Mouse (Mus musculus) layer of hippocampus, adult 8-10 months (tissue): ENCODE measurements at regions not wholly inside any gene's neighbourhood (a gene's known extent, or its start where the extent isn't known, plus 50 kb on each side); places are given as distances from the start of the nearest gene placed in this dataset.
"Not testable (repeated sequence)": the region's sequence is repeated elsewhere in the genome, so short reads cannot be mapped to it uniquely, and the experiment has no call there.

Source experiments
- DNase-seq, 2 experiments: peaks; one replicate each; pipeline ENCODE4 v3.0.0; 2022; ENCODE audit warnings: low spot score in 2 of 2

- DNase-seq: no peak
Observed at GRCm38 (mm10) chr1:98665584-98665983, 244.7 kb downstream of the Slco6d1 start.

DNA sequence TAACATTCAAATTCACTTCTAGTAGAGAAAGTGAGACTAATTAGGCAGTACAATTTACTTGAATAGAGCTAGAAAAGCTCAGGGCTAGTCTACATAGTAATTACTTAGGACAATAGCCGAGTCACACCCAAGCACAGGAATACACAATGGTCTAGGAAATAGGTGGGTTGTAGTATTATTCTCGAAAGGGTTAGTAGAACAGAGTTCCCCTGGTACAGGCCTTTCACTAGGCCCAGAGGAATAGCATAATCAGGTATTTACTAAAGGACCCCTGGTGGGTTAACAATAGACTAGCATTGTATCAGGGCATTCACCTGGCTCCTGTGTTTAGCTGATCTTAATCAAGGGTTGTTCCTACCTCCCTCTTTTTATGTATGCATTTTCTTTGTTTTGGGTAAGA, 246.5 kb downstream of the Slco6d1 start:
- not testable (repeated sequence) for DNase-seq

DNA sequence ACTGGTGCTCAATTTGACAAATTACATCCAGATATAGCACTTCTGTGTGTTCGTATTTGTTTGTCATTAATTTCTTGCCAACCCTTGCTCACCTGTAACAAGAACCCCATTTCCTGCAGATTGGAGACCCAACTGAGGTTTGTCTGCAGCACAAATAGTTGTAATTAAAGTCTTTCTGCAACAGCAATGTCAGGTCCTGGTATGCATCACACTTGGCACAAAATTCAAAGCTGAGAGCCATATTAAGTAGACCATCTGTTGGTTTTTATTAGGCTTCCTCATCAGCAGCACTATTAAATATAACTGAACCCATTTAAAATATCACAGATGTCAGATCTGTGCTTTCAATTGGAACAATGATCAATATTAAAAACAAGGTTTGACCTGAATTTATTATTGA, 247.0 kb downstream of the Slco6d1 start:
- peak; percentile 4 for DNase-seq

- DNase-seq: no peak
Observed at GRCm38 (mm10) chr1:98668595-98668994, 247.7 kb downstream of the Slco6d1 start.

GRCm38 (mm10) chr1:98678686-98679085, 257.8 kb downstream of the Slco6d1 start:
- DNase-seq: peak; percentile 2 to 10

DNA sequence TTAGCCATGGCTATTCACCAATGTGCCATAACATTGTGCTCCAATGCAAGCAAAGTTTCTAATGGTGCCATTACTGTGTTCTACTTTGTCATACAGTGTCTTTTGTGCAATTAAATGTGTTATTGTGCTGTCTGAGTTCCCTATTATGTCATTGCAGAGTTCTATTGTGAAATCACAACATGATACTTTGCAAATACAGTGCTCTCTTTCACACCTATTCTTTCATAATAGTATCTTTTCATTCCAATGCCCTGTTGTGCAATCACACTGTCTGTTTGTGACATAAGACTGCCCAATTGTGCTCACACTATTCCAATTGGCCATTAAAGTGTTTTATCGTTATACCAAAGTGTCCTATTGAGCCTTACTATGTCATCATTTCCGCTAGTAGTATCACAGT, 292.9 kb downstream of the Slco6d1 start:
- DNase-seq: no peak

- DNase-seq: no peak
Observed at GRCm38 (mm10) chr1:98714307-98714706, 293.4 kb downstream of the Slco6d1 start.

DNA sequence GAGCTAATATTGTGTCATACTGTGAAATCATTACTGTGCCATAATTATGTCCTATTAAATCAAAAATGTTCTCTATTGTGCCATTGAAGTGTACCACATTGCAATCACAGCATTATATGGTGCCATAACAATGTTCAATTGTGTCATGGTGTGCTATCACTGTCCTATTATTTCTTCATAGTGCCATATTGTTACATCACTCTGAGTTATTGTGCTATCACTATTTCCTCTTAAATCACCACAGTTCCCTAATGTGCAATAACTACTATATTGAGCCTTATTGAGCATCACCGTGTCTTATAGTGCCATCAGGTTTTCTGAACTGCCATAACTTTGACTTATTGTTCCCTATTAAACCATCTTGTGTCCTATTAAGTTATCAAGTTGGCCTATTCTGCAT, 299.7 kb downstream of the Slco6d1 start:
- DNase-seq: no peak

DNA sequence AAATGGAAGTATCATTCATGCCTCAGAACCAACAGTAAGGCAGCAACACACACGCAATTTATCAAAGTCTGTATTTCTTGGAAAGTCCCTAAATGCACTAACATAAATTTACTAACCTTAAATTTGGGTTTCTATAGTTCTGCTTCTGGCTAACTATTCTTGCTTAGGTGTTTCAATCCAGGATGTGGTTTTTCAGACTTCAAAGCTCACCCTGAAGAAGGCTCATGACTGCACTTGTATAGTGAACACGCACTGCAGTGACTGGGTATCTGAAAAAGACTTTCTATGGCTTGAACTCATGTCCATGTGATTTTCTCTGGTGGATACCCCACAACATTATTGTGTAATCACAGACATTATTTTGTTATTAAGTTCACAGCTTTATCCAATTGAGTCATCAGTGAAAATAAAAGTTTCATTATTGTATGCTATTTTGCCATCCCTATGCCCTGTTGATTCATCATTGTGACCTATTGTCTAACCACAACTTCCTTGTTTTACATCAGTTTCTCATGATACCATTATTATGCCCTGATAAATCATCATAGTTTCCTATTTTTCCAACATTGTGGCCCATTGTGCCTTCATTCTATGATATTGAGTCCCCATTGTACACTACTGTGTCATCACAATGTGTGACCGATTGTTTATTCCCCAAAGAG, 306.6 kb downstream of the Slco6d1 start:
- DNase-seq: no peak

DNA sequence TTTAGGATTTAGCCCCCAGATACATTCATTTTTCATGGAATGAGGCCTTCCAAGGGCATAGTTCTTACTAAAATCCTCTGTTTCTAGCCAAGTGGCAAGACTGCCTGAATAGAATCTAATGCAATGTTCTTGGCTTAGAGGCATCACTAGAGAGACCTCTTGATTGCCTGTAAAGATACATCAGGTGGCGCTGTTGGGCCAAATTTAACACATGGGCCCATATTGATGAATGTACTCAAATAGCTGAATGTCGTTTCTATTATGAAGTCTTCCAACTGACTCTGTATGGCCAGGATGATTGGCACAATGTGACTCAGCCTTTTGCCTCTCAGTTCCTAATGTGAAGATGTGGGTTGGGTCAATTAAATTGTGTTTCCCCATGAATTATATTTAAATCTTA, 328.0 kb downstream of the Slco6d1 start:
- DNase-seq: peak; percentile 29 to 54

GRCm38 (mm10) chr1:98788528-98788927, 367.6 kb downstream of the Slco6d1 start:
- DNase-seq: no peak

DNA sequence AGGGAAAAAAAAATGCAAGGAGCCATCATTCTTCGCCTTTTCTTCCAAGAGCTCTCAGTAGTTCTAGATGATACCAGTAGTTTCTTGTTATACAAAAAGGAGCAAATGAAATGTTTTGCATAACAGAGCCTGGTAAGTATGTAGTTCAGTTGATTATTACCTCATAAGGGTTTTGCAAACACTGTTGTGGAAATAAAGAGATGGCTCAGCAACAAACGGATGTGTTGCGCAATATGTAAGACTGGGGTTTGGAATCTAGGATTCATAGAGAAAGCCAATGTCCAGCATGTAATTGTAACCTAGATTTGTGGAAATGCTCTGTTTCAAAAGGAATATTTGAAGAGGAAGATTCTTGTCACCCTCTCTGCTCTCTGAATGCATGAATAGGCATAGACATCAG, 372.4 kb downstream of the Slco6d1 start:
- DNase-seq: no peak

- no peak for DNase-seq
Observed at GRCm38 (mm10) chr1:98812543-98812942, 391.6 kb downstream of the Slco6d1 start.

- no peak for DNase-seq
Observed at GRCm38 (mm10) chr1:98813990-98814389, 393.1 kb downstream of the Slco6d1 start.

- DNase-seq: no peak
Observed at GRCm38 (mm10) chr1:98818076-98818475, 397.2 kb downstream of the Slco6d1 start.

- DNase-seq: no peak
Observed at GRCm38 (mm10) chr1:98860236-98860635, 439.3 kb downstream of the Slco6d1 start.

GRCm38 (mm10) chr1:98906260-98906659, 485.3 kb downstream of the Slco6d1 start:
- DNase-seq: no peak

DNA sequence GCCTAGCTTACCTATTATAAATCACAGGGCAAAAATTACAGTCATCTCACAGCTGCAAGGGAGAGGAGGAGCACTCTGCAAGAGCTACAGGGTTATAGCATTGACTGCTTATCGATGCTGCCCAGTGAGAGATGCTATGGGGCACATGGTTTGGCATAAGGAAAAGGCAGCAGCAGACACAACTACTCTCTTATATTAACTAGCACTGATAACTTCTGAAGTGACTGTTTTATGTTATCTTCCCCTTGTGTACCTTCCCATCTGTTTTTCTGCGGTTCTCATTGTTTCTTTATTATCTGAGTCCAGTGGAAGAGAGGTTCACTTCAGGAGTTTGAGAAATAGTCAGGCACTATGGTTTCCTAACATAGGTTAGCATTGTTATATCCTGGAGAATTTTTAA, 502.1 kb downstream of the Slco6d1 start:
- DNase-seq: no peak

GRCm38 (mm10) chr1:98924933-98925332, 504.0 kb downstream of the Slco6d1 start:
- peak in 1 of 2 experiments; percentile 14 for DNase-seq

- no peak for DNase-seq
Observed at GRCm38 (mm10) chr1:98930926-98931325, 510.0 kb downstream of the Slco6d1 start.

GRCm38 (mm10) chr1:98932239-98932638, 511.3 kb downstream of the Slco6d1 start:
- no peak for DNase-seq

DNA sequence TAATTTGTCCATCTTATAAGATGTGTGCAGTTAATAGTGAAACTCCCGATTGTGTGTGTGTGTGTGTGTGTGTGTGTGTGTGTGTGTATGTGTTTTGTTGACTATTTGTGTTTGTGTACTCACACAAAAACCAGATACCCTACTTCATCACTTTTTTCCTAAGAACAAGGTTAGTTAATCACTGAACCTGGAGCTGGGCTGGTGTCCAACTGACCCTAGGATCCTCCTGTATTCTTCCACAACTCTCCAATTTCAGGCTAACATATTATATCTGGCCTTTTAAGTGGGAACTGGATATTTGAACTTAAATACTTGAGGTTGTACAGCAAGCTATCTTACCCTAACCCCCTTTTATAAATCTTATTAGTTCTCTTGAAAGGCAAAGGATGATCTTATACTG, 556.8 kb downstream of the Slco6d1 start:
- DNase-seq: no peak
